8 mouse cellular contexts compared by ENCODE assay signal in the genomic region with DNA sequence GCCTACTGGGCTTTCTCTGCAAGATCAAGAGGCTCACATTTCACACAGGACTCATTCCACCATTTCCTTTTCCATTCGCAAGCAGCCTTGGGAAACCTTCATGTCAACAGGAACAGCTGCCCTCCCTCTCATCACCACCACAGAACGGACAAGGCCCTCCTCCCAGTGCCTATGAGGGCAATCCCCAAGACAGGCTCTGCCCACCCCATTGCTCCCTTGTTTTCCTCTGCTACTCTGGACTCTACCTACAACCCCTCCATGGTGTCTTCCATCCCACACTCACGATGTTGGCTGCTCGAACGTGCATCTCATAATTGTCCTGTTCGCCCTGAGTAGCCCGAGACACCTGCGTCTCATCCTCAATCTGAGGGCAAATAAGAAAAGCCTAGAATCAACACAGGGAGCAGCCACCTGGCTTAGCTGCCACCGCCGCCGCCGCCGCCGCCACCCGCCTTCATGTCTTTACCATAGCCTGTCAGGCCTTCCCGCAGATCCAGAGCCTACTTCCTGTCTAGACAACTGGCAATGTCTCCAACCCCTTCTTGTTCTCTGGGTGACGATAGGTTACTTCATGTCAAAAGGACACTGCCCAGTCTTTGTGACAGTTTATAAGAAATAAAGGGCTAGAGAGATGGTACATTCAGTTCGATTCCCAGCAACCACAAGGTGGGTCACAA. TPM values are rescaled to one million over a fixed set of nuclear protein-coding genes. Genes with fewer than 3 reads are reported as not detected.
DNase-seq lines count a peak whose midpoint lies in the region; ATAC-seq lines count a peak whose summit lies in the region.

No protein-coding gene starts in this region.

- peak; percentile 57 for DNase-seq in CD4-positive helper T cell, adult 2 months (ENCODE audit: low read depth, low spot score)
- no peak for DNase-seq in hindbrain, embryonic 11.5 days (ENCODE audit: low spot score)
- no peak for DNase-seq in yolk sac, embryonic 10.5 days (ENCODE audit: low spot score)
- no peak for DNase-seq in c-Kit-positive CD71-positive TER-119-positive erythroid progenitor cells, embryonic 14.5 days (ENCODE audit: low spot score)
- DNase-seq in spleen, postnatal 14 days (ENCODE audit: low spot score in 2 of 2): no peak

- no peak for ATAC-seq in erythroblast, adult 5-6 weeks (replicated peaks; ENCODE audit: low FRiP score, poor library complexity, severe bottlenecking)
- no peak for ATAC-seq in hindbrain, embryonic 11.5 days (ENCODE audit: low FRiP score)
- ATAC-seq in midbrain, embryonic 12.5 days (ENCODE audit: low FRiP score, low read depth): no peak

- H3K4me1 ChIP-seq in erythroblast, embryonic 14.5 days (ENCODE audit: control insufficient read depth): peaks cover 70% of the 10 kb centered on the region
- peaks cover 12% of the 10 kb centered on the region for H3K4me1 ChIP-seq in hindbrain, embryonic 11.5 days (replicated peaks; ENCODE audit: control insufficient read depth, insufficient read depth, low read length)
- peaks cover 43% of the 10 kb centered on the region for H3K4me1 ChIP-seq in midbrain, embryonic 12.5 days

- H3K4me2 ChIP-seq in hindbrain, embryonic 11.5 days (replicated peaks; ENCODE audit: low read depth, low read length): peak overlapping the region; percentile 52
- H3K4me2 ChIP-seq in midbrain, embryonic 12.5 days (replicated peaks): peak overlapping the region; percentile 72

- WGBS in hindbrain, embryonic 11.5 days: 87% methylated on average over 18 of the region's 18 CpGs
- 83% methylated on average over 18 of the region's 18 CpGs for WGBS in midbrain, embryonic 12.5 days

- peak overlapping the region; percentile 17; the same call in 1 of the 2 replicates for H3K9ac ChIP-seq in hindbrain, embryonic 11.5 days (ENCODE audit: low read depth, low read length)
- peak overlapping the region; percentile 84 for H3K9ac ChIP-seq in midbrain, embryonic 12.5 days (replicated peaks)

- H3K27me3 ChIP-seq in erythroblast, embryonic 14.5 days (ENCODE audit: control insufficient read depth): no peaks in the 10 kb centered on the region
- H3K27me3 ChIP-seq in hindbrain, embryonic 11.5 days (ENCODE audit: control insufficient read depth, insufficient read depth, low read length): no peaks in the 10 kb centered on the region
- H3K27me3 ChIP-seq in midbrain, embryonic 12.5 days: no peaks in the 10 kb centered on the region

- peak overlapping the region; percentile 83 for H3K4me3 ChIP-seq in erythroblast, embryonic 14.5 days (replicated peaks)
- H3K4me3 ChIP-seq in hindbrain, embryonic 11.5 days (ENCODE audit: low read depth, low read length): peak overlapping the region; percentile 89; the same call in 1 of the 2 replicates
- peak overlapping the region; percentile 89 for H3K4me3 ChIP-seq in midbrain, embryonic 12.5 days

- H3K27ac ChIP-seq in hindbrain, embryonic 11.5 days (ENCODE audit: low read depth, low read length): no peak overlapping the region
- no peak overlapping the region for H3K27ac ChIP-seq in midbrain, embryonic 12.5 days (replicated peaks)

- peaks cover 82% of the 10 kb centered on the region for H3K36me3 ChIP-seq in erythroblast, embryonic 14.5 days (ENCODE audit: control insufficient read depth)
- peaks cover 13% of the 10 kb centered on the region for H3K36me3 ChIP-seq in hindbrain, embryonic 11.5 days (ENCODE audit: control insufficient read depth, insufficient read depth, low read length)
- H3K36me3 ChIP-seq in midbrain, embryonic 12.5 days: peaks cover 61% of the 10 kb centered on the region

- H3K9me3 ChIP-seq in erythroblast, embryonic 14.5 days (ENCODE audit: control insufficient read depth, low read length): no peaks in the 10 kb centered on the region
- H3K9me3 ChIP-seq in hindbrain, embryonic 11.5 days (ENCODE audit: control insufficient read depth, low read length): no peaks in the 10 kb centered on the region
- no peaks in the 10 kb centered on the region for H3K9me3 ChIP-seq in midbrain, embryonic 12.5 days

RNA-seq across cellular contexts. Expression of a gene that starts 1.6 kb away (rescaled TPM):
- 2.0 and 2.6 TPM in 2 replicates for polyA plus RNA-seq in erythroblast, embryonic 14.5 days (2012)
- 1.3 and 4.4 TPM in 2 replicates for total RNA-seq in erythroblast, adult 5-6 weeks (2015; ENCODE audit: low replicate concordance)
- 6.0 and 10.6 TPM in 2 replicates for total RNA-seq in erythroblast, adult 5-6 weeks (2017; ENCODE audit: low replicate concordance)
- 77.3 and 88.9 TPM in 2 replicates for polyA plus RNA-seq in hindbrain, embryonic 11.5 days (2014; fragmentation: Nextera tagmentation; extraction: Ambion mirVana)
- polyA plus RNA-seq in midbrain, embryonic 12.5 days (2016; fragmentation: Nextera tagmentation; extraction: Ambion mirVana): 125 and 129 TPM in 2 replicates

RNA-seq across cellular contexts. Expression of a gene that starts 1.7 kb away (rescaled TPM):
- polyA plus RNA-seq in erythroblast, embryonic 14.5 days (2012): 616 and 622 TPM in 2 replicates
- total RNA-seq in erythroblast, adult 5-6 weeks (2015; ENCODE audit: low replicate concordance): 469 and 488 TPM in 2 replicates
- 357 and 378 TPM in 2 replicates for total RNA-seq in erythroblast, adult 5-6 weeks (2017; ENCODE audit: low replicate concordance)
- polyA plus RNA-seq in hindbrain, embryonic 11.5 days (2014; fragmentation: Nextera tagmentation; extraction: Ambion mirVana): 627 and 628 TPM in 2 replicates
- 488 and 496 TPM in 2 replicates for polyA plus RNA-seq in midbrain, embryonic 12.5 days (2016; fragmentation: Nextera tagmentation; extraction: Ambion mirVana)

RNA-seq across cellular contexts. Expression of a gene that starts 6.2 kb away (rescaled TPM):
- 0.85 and 0.93 TPM in 2 replicates for polyA plus RNA-seq in erythroblast, embryonic 14.5 days (2012)
- total RNA-seq in erythroblast, adult 5-6 weeks (2015; ENCODE audit: low replicate concordance): 2.1 and 6.1 TPM in 2 replicates
- total RNA-seq in erythroblast, adult 5-6 weeks (2017; ENCODE audit: low replicate concordance): 7.4 and 7.6 TPM in 2 replicates
- 16.7 and 18.4 TPM in 2 replicates for polyA plus RNA-seq in hindbrain, embryonic 11.5 days (2014; fragmentation: Nextera tagmentation; extraction: Ambion mirVana)
- 29.9 and 32.1 TPM in 2 replicates for polyA plus RNA-seq in midbrain, embryonic 12.5 days (2016; fragmentation: Nextera tagmentation; extraction: Ambion mirVana)

RNA-seq across cellular contexts. Expression of a gene that starts 7.3 kb away (rescaled TPM):
- 0.29 and 0.31 TPM in 2 replicates for polyA plus RNA-seq in erythroblast, embryonic 14.5 days (2012)
- total RNA-seq in erythroblast, adult 5-6 weeks (2015; ENCODE audit: low replicate concordance): 14.4 and 16.9 TPM in 2 replicates
- total RNA-seq in erythroblast, adult 5-6 weeks (2017; ENCODE audit: low replicate concordance): 4.2 and 15.0 TPM in 2 replicates
- polyA plus RNA-seq in hindbrain, embryonic 11.5 days (2014; fragmentation: Nextera tagmentation; extraction: Ambion mirVana): 44.6 and 50.7 TPM in 2 replicates
- 48.2 and 56.7 TPM in 2 replicates for polyA plus RNA-seq in midbrain, embryonic 12.5 days (2016; fragmentation: Nextera tagmentation; extraction: Ambion mirVana)

RNA-seq across cellular contexts. Expression of a gene that starts 7.5 kb away (rescaled TPM):
- polyA plus RNA-seq in erythroblast, embryonic 14.5 days (2012): 1.7 and 2.3 TPM in 2 replicates
- 9.6 and 34.7 TPM in 2 replicates for total RNA-seq in erythroblast, adult 5-6 weeks (2015; ENCODE audit: low replicate concordance)
- total RNA-seq in erythroblast, adult 5-6 weeks (2017; ENCODE audit: low replicate concordance): 17.5 and 20.1 TPM in 2 replicates
- 52.9 and 53.9 TPM in 2 replicates for polyA plus RNA-seq in hindbrain, embryonic 11.5 days (2014; fragmentation: Nextera tagmentation; extraction: Ambion mirVana)
- polyA plus RNA-seq in midbrain, embryonic 12.5 days (2016; fragmentation: Nextera tagmentation; extraction: Ambion mirVana): 53.4 and 57.9 TPM in 2 replicates

Comparison
In these comparisons a context has a peak if more than half of its experiments do, and no peak if none do; other contexts are left out.
1. RNA of a gene that starts 1.6 kb away (polyA plus RNA-seq): 125 to 129 TPM in midbrain, embryonic 12.5 days and 77.3 to 88.9 TPM in hindbrain, embryonic 11.5 days; 2.0 to 2.6 TPM in erythroblast, embryonic 14.5 days; every median in the first group is over 10 times any median in the second.
2. Peak in every context shown above with its lines, with median percentiles within 50 percentile points of each other: H3K4me3 ChIP-seq.